Mouse (Mus musculus) CD8-positive naive resting alpha-beta T cell, adult 2 months (primary cell): ENCODE measurements around the gene Ssr3.
"Not testable (repeated sequence)": the region's sequence is repeated elsewhere in the genome, so short reads cannot be mapped to it uniquely, and the experiment has no call there.

ENCODE experiments used
- DNase-seq, 2 experiments: peaks; one replicate each; pipeline ENCODE4 v3.0.0; 2022; ENCODE audit warnings: low read depth in 2 of 2, low spot score in 2 of 2

The Ssr3 gene

GRCm38 (mm10) chr3:65392421-65392817 lies at the start of gene Ssr3:
Ssr3 (minus strand) TSS chr3:65392623.
- peak; percentile 88 to 91 for DNase-seq

- DNase-seq = no peak
Measured at GRCm38 (mm10) chr3:65441586-65442111, 49.2 kb upstream of the Ssr3 start.

- DNase-seq = no peak
Measured at GRCm38 (mm10) chr3:65438511-65439228, 46.2 kb upstream of the Ssr3 start.

GRCm38 (mm10) chr3:65435812-65436211 lies 43.4 kb upstream of the Ssr3 start:
- no peak for DNase-seq

GRCm38 (mm10) chr3:65435101-65435571 lies 42.7 kb upstream of the Ssr3 start:
- no peak for DNase-seq

GRCm38 (mm10) chr3:65432236-65432635 lies 39.8 kb upstream of the Ssr3 start:
- DNase-seq = no peak

GRCm38 (mm10) chr3:65419706-65420105 lies 27.3 kb upstream of the Ssr3 start:
- no peak for DNase-seq

GRCm38 (mm10) chr3:65417913-65418594 lies 25.6 kb upstream of the Ssr3 start:
- no peak for DNase-seq

- DNase-seq = no peak
Measured at GRCm38 (mm10) chr3:65416571-65416970, 24.1 kb upstream of the Ssr3 start.

GRCm38 (mm10) chr3:65407891-65408290 lies 15.5 kb upstream of the Ssr3 start:
- no peak for DNase-seq

- DNase-seq = no peak
Measured at GRCm38 (mm10) chr3:65405781-65406180, 13.4 kb upstream of the Ssr3 start.

GRCm38 (mm10) chr3:65397566-65397965 lies 5.1 kb upstream of the Ssr3 start:
- no peak for DNase-seq

- no peak for DNase-seq
Measured at GRCm38 (mm10) chr3:65396835-65397504, 4.5 kb upstream of the Ssr3 start.

- DNase-seq = not testable (repeated sequence)
Measured at GRCm38 (mm10) chr3:65395111-65395510, 2.7 kb upstream of the Ssr3 start.

GRCm38 (mm10) chr3:65391784-65392420 lies 521 bp downstream of the Ssr3 start:
- DNase-seq = peak in 1 of 2 experiments; percentile 3

- no peak for DNase-seq
Measured at GRCm38 (mm10) chr3:65391222-65391783, 1.1 kb downstream of the Ssr3 start.

- DNase-seq = no peak
Measured at GRCm38 (mm10) chr3:65385771-65386170, 6.7 kb downstream of the Ssr3 start.

- no peak for DNase-seq
Measured at GRCm38 (mm10) chr3:65384431-65384830, 8.0 kb downstream of the Ssr3 start.

- no peak for DNase-seq
Measured at GRCm38 (mm10) chr3:65381094-65381493, 11.3 kb downstream of the Ssr3 start.

- no peak for DNase-seq
Measured at GRCm38 (mm10) chr3:65379884-65380539, 12.4 kb downstream of the Ssr3 start.
